Mouse (Mus musculus) liver, embryonic 15.5 days (tissue): Measurements from ENCODE around the gene Slc40a1. TPM values are rescaled to one million over a fixed set of nuclear protein-coding genes. Genes with fewer than 3 reads are reported as not detected.

Experiments
- ATAC-seq: fragments of 200-750 bp; cut with Nextera tagmentation; 2 replicates; pipeline ENCODE4 v1.8.0; 2017; ENCODE audit warnings: moderate number of reproducible peaks, mild to moderate bottlenecking, moderate library complexity; ENCODE audit not compliant: insufficient read depth
- H3K27ac ChIP-seq: fragments of 300-500 bp; sonication (generic); replicated peaks from 2 replicates; pipeline ENCODE4 v1.5.1; 2015; ENCODE audit warnings: mild to moderate bottlenecking, inconsistent platforms
- H3K27me3 ChIP-seq: fragments of 300-500 bp; sonication (generic); 2 replicates; pipeline ENCODE4 v1.6.1; 2015; ENCODE audit warnings: mild to moderate bottlenecking, inconsistent platforms
- H3K36me3 ChIP-seq: fragments of 300-500 bp; sonication (generic); replicated peaks from 2 replicates; pipeline ENCODE4 v1.6.1; 2015; ENCODE audit warnings: moderate library complexity, mild to moderate bottlenecking, inconsistent platforms
- H3K4me1 ChIP-seq: fragments of 300-500 bp; sonication (generic); replicated peaks from 2 replicates; pipeline ENCODE4 v1.6.1; 2015; ENCODE audit warnings: inconsistent platforms
- H3K4me2 ChIP-seq: fragments of 300-500 bp; sonication (generic); 2 replicates; pipeline ENCODE4 v1.6.1; 2015; ENCODE audit warnings: moderate library complexity, mild to moderate bottlenecking, inconsistent platforms
- H3K4me3 ChIP-seq: fragments of 300-500 bp; sonication (generic); replicated peaks from 2 replicates; pipeline ENCODE4 v1.5.1; 2015; ENCODE audit warnings: mild to moderate bottlenecking, inconsistent platforms
- H3K9ac ChIP-seq: fragments of 300-500 bp; sonication (generic); 2 replicates; pipeline ENCODE4 v1.6.1; 2015; ENCODE audit warnings: moderate library complexity, mild to moderate bottlenecking, inconsistent platforms
- H3K9me3 ChIP-seq: fragments of 300-500 bp; sonication (generic); replicated peaks from 2 replicates; pipeline ENCODE4 v1.6.1; 2016; ENCODE audit warnings: inconsistent platforms
- WGBS: fragments of 180-500 bp; shearing (Covaris S2); methylation state at CpG from one replicate; pipeline ENCODE4 v1.1.7; 2015; ENCODE audit warnings: mixed read lengths; ENCODE audit not compliant: insufficient replicate concordance; 5-methylcytosine and 5-hydroxymethylcytosine counted together
- polyA plus RNA-seq: library from polyadenylated mRNA; unstranded; fragments of >200 nt; fragmentation: Nextera tagmentation; extraction: Ambion mirVana; gene quantifications from 2 replicates; pipeline ENCODE4 v1.2.1, GENCODE M21; 2015

Slc40a1 gene
- polyA plus RNA-seq, 1 experiment from 2014 or later, result 144 TPM

DNA sequence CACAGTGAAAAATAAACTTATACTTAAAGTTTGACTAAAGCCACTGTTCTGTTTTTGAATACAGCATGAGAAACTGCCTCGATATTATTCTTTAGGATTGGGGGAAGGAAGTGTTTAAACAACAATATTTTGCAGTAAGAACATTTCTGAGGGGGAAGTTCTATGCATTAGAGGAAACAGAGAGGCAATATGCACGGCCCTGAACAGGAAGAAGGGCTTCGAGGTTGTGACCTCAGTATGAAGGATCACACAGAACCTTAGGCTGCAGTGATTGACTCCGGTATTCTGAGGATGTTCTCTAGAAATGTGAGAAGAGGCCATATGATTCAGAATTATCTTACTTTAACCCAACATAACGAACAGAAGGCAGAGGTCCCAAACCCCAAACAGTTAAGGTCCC, 60.6 kb downstream of the Slc40a1 start:
- Histone ChIP-seq H3K27me3 (no peaks in the 10 kb centered on the region), H3K9ac (no peak overlapping the region), H3K36me3 (no peaks in the 10 kb centered on the region), H3K27ac (no peak overlapping the region), H3K9me3 (0 out of 2 replicates have a peak, but pooled peaks cover 3% of the 10 kb centered on the region), H3K4me2 (no peak overlapping the region), H3K4me1 (0 out of 2 replicates have a peak, but pooled peaks cover 4% of the 10 kb centered on the region), H3K4me3 (no peak overlapping the region)
- WGBS, result 16% methylated on average over 5 of the region's 5 CpGs
- peak; percentile 50; the same call in 1 of the 2 replicates for ATAC-seq

DNA sequence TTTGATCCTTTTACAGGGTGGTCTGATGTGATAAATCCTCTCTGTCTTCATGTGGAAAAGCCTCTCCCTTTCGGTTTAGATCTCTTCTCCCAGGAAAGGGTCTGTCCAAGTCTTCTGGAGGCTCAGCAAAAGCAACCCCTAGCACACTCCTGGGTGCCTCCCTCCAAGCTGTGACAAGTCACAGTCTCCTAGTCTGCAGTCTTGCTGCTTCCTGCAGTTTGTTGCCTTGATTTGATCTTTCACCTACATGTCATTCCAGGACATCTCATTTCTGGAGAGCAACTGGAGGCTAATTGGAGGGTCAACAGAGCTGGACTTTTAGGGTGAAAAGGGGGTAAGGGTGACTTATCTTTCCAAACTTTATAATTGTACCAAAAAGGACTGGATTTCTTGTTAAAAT, 61.0 kb downstream of the Slc40a1 start:
- no peak overlapping the region for H3K9ac ChIP-seq
- H3K9me3 ChIP-seq, result 0 out of 2 replicates have a peak, but pooled peaks cover 3% of the 10 kb centered on the region
- H3K4me1 ChIP-seq, result peaks cover 7% of the 10 kb centered on the region; the same call in 1 of the 2 replicates
- H3K36me3 ChIP-seq, result no peaks in the 10 kb centered on the region
- WGBS, result 28% methylated on average over 1 of the region's 1 CpGs
- H3K27me3 ChIP-seq, result no peaks in the 10 kb centered on the region
- no peak overlapping the region for H3K4me3 ChIP-seq
- ATAC-seq, result peak; percentile 51; the same call in 1 of the 2 replicates
- H3K27ac ChIP-seq, result no peak overlapping the region
- no peak overlapping the region for H3K4me2 ChIP-seq

DNA sequence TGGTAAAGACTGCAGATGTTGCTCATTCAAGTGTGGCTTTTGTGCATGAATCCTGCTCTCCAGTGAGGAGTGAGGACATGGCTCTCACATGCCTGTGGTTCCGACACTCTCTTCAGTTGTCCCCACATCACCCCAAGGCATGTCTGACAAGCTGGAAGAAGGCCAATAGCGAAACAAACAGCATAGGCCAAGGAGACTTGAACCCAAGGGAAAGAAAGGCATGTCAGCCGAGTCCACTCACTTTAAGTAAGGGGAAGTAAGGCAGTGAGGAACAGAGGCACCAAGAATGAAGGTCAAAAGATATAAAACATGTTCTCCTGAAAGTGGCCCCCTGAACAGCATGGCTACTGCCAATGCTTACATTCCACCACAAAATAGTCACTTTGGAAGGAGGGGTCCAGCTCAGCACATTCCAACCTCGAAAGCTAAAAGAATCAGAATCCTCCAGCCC, 61.7 kb downstream of the Slc40a1 start:
- Histone ChIP-seq H3K27me3 (no peaks in the 10 kb centered on the region), H3K4me3 (no peak overlapping the region), H3K36me3 (no peaks in the 10 kb centered on the region), H3K9ac (no peak overlapping the region), H3K9me3 (0 out of 2 replicates have a peak, but pooled peaks cover 3% of the 10 kb centered on the region), H3K4me1 (peaks cover 14% of the 10 kb centered on the region), H3K4me2 (no peak overlapping the region), H3K27ac (no peak overlapping the region)
- 53% methylated on average over 4 of the region's 4 CpGs for WGBS
- ATAC-seq, result no peak

DNA sequence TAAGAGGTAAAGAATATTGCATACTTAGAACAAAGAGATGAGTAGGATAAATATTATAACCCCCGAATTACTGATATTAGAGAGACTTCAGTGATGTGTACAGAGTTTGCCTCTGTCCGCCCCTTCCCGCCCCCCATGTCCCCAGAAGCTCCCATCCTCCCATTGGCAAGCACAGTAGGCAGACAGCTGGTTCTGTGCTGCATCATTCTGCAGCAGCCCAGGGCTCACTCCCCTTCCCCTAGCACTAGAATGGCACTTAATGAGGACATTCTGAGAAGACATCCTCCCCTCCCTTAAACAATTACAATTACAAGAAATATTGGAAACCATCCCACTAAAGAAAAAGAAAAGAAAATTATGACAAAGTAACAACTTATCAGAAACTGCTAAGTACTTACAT, 62.7 kb downstream of the Slc40a1 start:
- WGBS, result 69% methylated on average over 3 of the region's 3 CpGs
- Histone ChIP-seq H3K4me2 (no peak overlapping the region), H3K36me3 (no peaks in the 10 kb centered on the region), H3K4me1 (peaks cover 12% of the 10 kb centered on the region), H3K9ac (no peak overlapping the region), H3K9me3 (0 out of 2 replicates have a peak, but pooled peaks cover 3% of the 10 kb centered on the region), H3K4me3 (no peak overlapping the region), H3K27me3 (no peaks in the 10 kb centered on the region), H3K27ac (no peak overlapping the region)
- ATAC-seq, result no peak

DNA sequence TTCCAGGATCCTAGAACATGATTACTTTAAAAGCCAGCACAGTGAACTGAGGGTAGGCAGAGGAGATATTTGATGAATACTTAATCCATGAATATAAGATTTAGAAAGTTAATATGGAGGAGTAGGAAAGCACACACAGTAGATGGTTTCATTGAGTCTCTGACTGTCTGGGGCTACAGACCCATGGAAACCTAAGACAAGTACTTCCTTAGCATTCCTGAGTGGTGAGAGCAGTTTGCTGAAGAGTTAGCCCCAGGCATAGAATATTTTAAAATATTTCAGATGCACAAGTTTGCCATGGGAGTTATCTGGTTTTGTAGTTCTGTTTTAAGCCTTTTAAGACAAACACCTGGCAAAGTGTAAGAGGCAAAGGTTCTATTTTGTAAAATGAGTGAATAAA, 65.2 kb downstream of the Slc40a1 start:
- Histone ChIP-seq H3K9ac (no peak overlapping the region), H3K27me3 (no peaks in the 10 kb centered on the region), H3K4me3 (no peak overlapping the region), H3K4me2 (no peak overlapping the region), H3K4me1 (peaks cover 12% of the 10 kb centered on the region), H3K36me3 (no peaks in the 10 kb centered on the region), H3K9me3 (0 out of 2 replicates have a peak, but pooled peaks cover 3% of the 10 kb centered on the region), H3K27ac (0 out of 2 replicates have a peak overlapping the region, but pooled peaks have one; percentile 29)
- ATAC-seq, result no peak

DNA sequence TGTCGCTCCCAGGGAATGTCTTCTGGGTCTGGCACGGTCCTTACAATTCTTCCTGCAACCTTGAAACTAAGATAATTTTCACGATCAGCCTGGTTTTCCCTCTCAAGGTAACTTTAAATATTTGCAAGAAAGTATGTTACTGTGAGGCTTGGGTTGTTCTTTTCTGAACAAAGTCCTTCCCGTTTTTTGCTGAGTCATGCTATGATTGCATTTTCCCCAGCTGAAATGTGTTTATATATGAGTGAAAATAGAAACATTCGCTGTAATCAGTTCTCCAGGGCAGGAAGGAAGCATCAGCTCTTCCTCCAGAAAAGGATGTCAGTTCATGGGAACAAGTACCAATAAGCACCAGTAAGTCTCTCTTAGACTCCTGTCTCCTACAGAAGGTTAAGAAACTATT, 66.0 kb downstream of the Slc40a1 start:
- Histone ChIP-seq H3K4me1 (peaks cover 11% of the 10 kb centered on the region), H3K27me3 (no peaks in the 10 kb centered on the region), H3K9me3 (0 out of 2 replicates have a peak, but pooled peaks cover 3% of the 10 kb centered on the region), H3K9ac (no peak overlapping the region), H3K4me2 (no peak overlapping the region), H3K27ac (peak overlapping the region; percentile 25), H3K36me3 (no peaks in the 10 kb centered on the region), H3K4me3 (no peak overlapping the region)
- WGBS, result 39% methylated on average over 5 of the region's 5 CpGs
- ATAC-seq, result no peak

Other genes starting within 250 kb of the Slc40a1 start
- 32.2 and 33.1 TPM in 2 replicates for gene Wdr75, start 131.4 kb downstream of the Slc40a1 start, polyA plus RNA-seq
- not detected in 2 replicates for gene Gm5269, start 36.2 kb downstream of the Slc40a1 start, polyA plus RNA-seq
- gene Dnah7b, start 139.8 kb upstream of the Slc40a1 start, polyA plus RNA-seq, result 0.06 and 0.08 TPM in 2 replicates